Mouse (Mus musculus) kidney, embryonic 14.5 days (tissue): ENCODE results near the gene Plekha4. TPM values are rescaled to one million over a fixed set of nuclear protein-coding genes. Genes with fewer than 3 reads are reported as not detected.

Experiments
- ATAC-seq: fragments of 200-750 bp; cut with Nextera tagmentation; 2 replicates; pipeline ENCODE4 v1.8.0; 2017; ENCODE audit warnings: moderate number of reproducible peaks, mild to moderate bottlenecking, moderate TSS enrichment, moderate library complexity; ENCODE audit not compliant: low FRiP score, low TSS enrichment
- H3K27ac ChIP-seq: fragments of 300-500 bp; sonication (generic); 2 replicates; pipeline ENCODE4 v1.5.1; 2014; ENCODE audit warnings: low read depth, mild to moderate bottlenecking, low read length, moderate library complexity, mixed read lengths
- H3K27me3 ChIP-seq: fragments of 300-500 bp; sonication (generic); 2 replicates; pipeline ENCODE4 v1.6.1; 2014; ENCODE audit warnings: mild to moderate bottlenecking, low read length; ENCODE audit not compliant: control insufficient read depth, insufficient read depth
- H3K36me3 ChIP-seq: fragments of 300-500 bp; sonication (generic); 2 replicates; pipeline ENCODE4 v1.6.1; 2014; ENCODE audit warnings: low read length, mixed read lengths; ENCODE audit not compliant: control insufficient read depth, insufficient read depth
- H3K4me1 ChIP-seq: fragments of 300-500 bp; sonication (generic); 2 replicates; pipeline ENCODE4 v1.6.1; 2014; ENCODE audit warnings: low read length, mixed read lengths; ENCODE audit not compliant: control insufficient read depth, insufficient read depth
- H3K4me2 ChIP-seq: fragments of 300-500 bp; sonication (generic); replicated peaks from 2 replicates; pipeline ENCODE4 v1.6.1; 2014; ENCODE audit warnings: low read depth, mild to moderate bottlenecking, low read length
- H3K4me3 ChIP-seq: fragments of 300-500 bp; sonication (generic); 2 replicates; pipeline ENCODE4 v1.5.1; 2014; ENCODE audit warnings: mild to moderate bottlenecking, low read length
- H3K9ac ChIP-seq: fragments of 300-500 bp; sonication (generic); 2 replicates; pipeline ENCODE4 v1.6.1; 2014; ENCODE audit warnings: low read depth, mild to moderate bottlenecking, low read length, moderate library complexity
- H3K9me3 ChIP-seq: fragments of 300-500 bp; sonication (generic); 2 replicates; pipeline ENCODE4 v1.6.1; 2016; ENCODE audit warnings: low read length; ENCODE audit not compliant: control insufficient read depth
- WGBS: fragments of 180-500 bp; shearing (Covaris S2); extraction: QIAGEN DNeasy Blood & Tissue Kit; methylation state at CpG from one replicate; pipeline ENCODE4 v1.1.7; 2014; 5-methylcytosine and 5-hydroxymethylcytosine counted together
- polyA plus RNA-seq: library from polyadenylated mRNA; unstranded; fragments of >200 nt; fragmentation: Nextera tagmentation; extraction: Ambion mirVana; gene quantifications from 2 replicates; pipeline ENCODE4 v1.2.1, GENCODE M21; 2014

Plekha4 gene
- polyA plus RNA-seq, 1 experiment from 2014 or later: 4.7 TPM

DNA sequence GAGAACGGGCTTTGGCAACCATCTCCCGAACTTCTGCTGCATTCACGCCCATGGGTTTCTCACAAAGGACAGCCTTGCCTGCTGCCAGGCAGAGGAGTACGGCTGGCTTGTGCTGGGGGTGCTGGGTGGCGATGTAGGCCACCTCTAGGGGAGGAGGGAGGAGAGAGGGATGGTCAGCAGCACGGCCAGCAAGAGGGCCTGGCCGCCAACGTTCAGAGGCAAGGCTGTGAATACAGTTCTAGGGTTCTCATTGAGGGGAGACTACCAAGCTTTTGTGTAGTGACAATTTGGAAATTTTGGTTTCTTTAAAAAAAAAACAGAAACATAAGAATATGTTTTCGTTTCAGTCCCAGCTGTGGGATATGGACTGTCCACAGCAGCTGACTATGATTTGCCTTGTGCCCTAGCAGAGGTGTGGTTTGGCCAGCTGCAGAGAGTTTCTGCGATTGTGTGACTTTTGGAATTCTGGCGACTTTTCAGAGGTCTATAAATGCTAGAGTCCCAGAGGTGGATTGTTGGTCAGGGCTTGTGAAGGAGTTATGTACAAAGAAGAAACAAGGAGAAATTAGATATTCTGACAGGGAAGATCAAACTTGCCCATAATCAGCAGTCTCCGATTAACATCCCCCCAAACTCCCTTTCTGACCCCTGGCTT, 39.2 kb upstream of the Plekha4 start, which contains the start of gene Gm45808:
Gene Gm45808, minus strand, starts transcription at position 51 of the 655 bp plus-strand sequence.
- H3K4me2 ChIP-seq: no peak within 1 kb of the TSS
- H3K4me1 ChIP-seq: 0 out of 2 replicates have a peak, but pooled peaks cover 17% of the 10 kb centered on the region
- no peaks in the 10 kb centered on the region for H3K27me3 ChIP-seq
- no peak within 1 kb of the TSS for H3K27ac ChIP-seq
- H3K36me3 ChIP-seq: 0 out of 2 replicates have a peak, but pooled peaks cover under 1% of the 10 kb centered on the region
- H3K9me3 ChIP-seq: no peaks in the 10 kb centered on the region
- ATAC-seq: no peak
- no peak within 1 kb of the TSS for H3K9ac ChIP-seq
- WGBS: 85% methylated on average over 12 of the region's 12 CpGs
- no peak within 1 kb of the TSS for H3K4me3 ChIP-seq

- no peaks in the 10 kb centered on the region for H3K9me3 ChIP-seq
- peak overlapping the region; percentile 39 for H3K4me3 ChIP-seq
- H3K9ac ChIP-seq: peak overlapping the region; percentile 61; the same call in 1 of the 2 replicates
- H3K4me2 ChIP-seq: peak overlapping the region; percentile 72
- peaks cover 8% of the 10 kb centered on the region; the same call in 1 of the 2 replicates for H3K36me3 ChIP-seq
- 0 out of 2 replicates have a peak, but pooled peaks cover 17% of the 10 kb centered on the region for H3K4me1 ChIP-seq
- H3K27ac ChIP-seq: peak overlapping the region; percentile 59; the same call in 1 of the 2 replicates
- no peaks in the 10 kb centered on the region for H3K27me3 ChIP-seq
- 34% methylated on average over 11 of the region's 11 CpGs for WGBS
- peak; percentile 11; the same call in 1 of the 2 replicates for ATAC-seq
These were observed 38.3 kb upstream of the Plekha4 start for GRCm38 (mm10) chr7:45487861-45488292.

- Histone ChIP-seq H3K9me3 (no peaks in the 10 kb centered on the region), H3K27me3 (no peaks in the 10 kb centered on the region), H3K4me3 (peak within 1 kb of the TSS; percentile 39), H3K36me3 (peaks cover 15% of the 10 kb centered on the region; the same call in 1 of the 2 replicates), H3K9ac (peak within 1 kb of the TSS; percentile 61), H3K27ac (peak within 1 kb of the TSS; percentile 59; the same call in 1 of the 2 replicates), H3K4me2 (peak within 1 kb of the TSS; percentile 72), H3K4me1 (0 out of 2 replicates have a peak, but pooled peaks cover 17% of the 10 kb centered on the region)
- WGBS: 11% methylated on average over 37 of the region's 38 CpGs
- peak; percentile 44 for ATAC-seq
These were observed 37.6 kb upstream of the Plekha4 start, which contains the start of gene Dhdh for GRCm38 (mm10) chr7:45488293-45489204. Dhdh (minus strand) TSS chr7:45488805.

DNA sequence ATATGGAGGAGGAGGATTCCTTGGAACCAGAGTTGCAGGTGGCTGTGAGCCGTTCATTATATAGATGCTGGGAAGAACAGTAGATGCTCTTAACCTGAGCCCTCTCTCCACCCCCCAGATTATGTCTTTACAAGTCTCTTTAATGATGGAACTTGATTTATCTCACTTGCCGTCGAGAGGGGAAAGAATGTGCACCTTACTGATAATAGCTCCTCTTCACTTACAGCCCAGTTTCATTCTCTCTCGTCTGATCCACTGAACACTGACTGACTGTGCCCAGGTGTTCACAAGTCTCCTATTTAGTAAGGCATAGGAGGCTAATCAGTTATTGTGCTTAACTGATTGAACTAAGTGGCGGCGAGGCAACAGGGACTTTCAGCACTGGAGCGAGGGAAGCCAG, 36.6 kb upstream of the Plekha4 start:
- Histone ChIP-seq H3K27me3 (no peaks in the 10 kb centered on the region), H3K4me2 (no peak overlapping the region), H3K27ac (no peak overlapping the region), H3K4me1 (0 out of 2 replicates have a peak, but pooled peaks cover 17% of the 10 kb centered on the region), H3K9ac (no peak overlapping the region), H3K36me3 (peaks cover 25% of the 10 kb centered on the region), H3K9me3 (no peaks in the 10 kb centered on the region), H3K4me3 (no peak overlapping the region)
- 62% methylated on average over 7 of the region's 7 CpGs for WGBS
- ATAC-seq: no peak

GRCm38 (mm10) chr7:45490822-45491221, 35.3 kb upstream of the Plekha4 start:
- no peak overlapping the region for H3K4me2 ChIP-seq
- no peak overlapping the region for H3K4me3 ChIP-seq
- no peak overlapping the region for H3K27ac ChIP-seq
- H3K4me1 ChIP-seq: 0 out of 2 replicates have a peak, but pooled peaks cover 17% of the 10 kb centered on the region
- no peaks in the 10 kb centered on the region for H3K27me3 ChIP-seq
- H3K9ac ChIP-seq: no peak overlapping the region
- peaks cover 37% of the 10 kb centered on the region for H3K36me3 ChIP-seq
- H3K9me3 ChIP-seq: no peaks in the 10 kb centered on the region
- peak; percentile 55 for ATAC-seq
- WGBS: 16% methylated on average over 9 of the region's 9 CpGs

DNA sequence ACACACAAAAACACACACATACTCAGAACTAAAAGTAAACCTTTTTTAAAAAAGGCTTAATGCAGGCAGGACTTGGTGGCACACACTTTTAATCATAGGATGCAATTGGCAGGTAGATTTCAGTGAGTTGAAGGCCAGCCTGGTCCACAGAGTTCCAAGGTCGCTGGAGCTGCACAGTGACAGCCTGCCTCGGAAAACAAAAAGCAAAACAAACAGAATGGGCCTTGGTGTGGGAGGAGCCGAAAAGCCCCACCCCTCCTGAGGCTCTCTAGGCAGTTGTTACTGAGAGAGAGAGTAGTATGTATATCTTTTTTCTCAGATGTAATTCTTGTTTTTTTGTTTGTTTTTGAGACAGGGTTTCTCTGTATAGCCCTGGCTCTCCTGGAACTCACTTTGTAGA, 34.9 kb upstream of the Plekha4 start:
- 0 out of 2 replicates have a peak, but pooled peaks cover 17% of the 10 kb centered on the region for H3K4me1 ChIP-seq
- no peak overlapping the region for H3K4me2 ChIP-seq
- ATAC-seq: no peak
- no peaks in the 10 kb centered on the region for H3K9me3 ChIP-seq
- H3K27me3 ChIP-seq: no peaks in the 10 kb centered on the region
- H3K27ac ChIP-seq: no peak overlapping the region
- no peak overlapping the region for H3K4me3 ChIP-seq
- peaks cover 42% of the 10 kb centered on the region for H3K36me3 ChIP-seq
- 10% methylated on average over 3 of the region's 3 CpGs for WGBS
- no peak overlapping the region for H3K9ac ChIP-seq

DNA sequence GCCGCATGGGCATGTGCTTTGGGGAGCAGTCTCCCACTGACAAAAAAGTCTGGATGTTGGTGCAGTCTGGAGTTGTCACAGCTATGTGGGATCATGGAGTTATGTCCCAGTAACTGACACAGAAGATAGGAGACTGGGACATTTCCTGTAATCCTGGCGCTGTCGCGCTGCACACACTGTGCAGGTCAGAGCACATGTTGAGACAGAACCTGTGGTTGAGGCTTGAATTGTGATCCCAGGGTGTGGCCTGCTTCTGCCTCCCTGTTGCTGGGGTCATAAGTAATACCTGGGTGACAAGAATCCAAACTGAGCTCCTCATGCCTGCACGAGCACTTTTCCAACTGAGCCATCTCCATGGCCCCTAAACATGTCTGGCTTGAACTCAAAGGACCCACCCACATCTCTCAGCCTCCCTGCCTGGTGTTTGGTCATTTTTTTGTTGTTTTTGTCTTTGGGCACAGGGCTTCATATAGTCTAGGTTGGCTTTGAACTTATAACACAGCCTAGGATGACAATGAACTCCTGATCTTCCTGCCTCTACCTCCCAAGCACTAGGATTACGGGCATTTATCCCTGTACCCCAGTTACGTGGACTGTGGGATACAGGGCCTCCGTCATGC, 33.8 kb upstream of the Plekha4 start:
- Histone ChIP-seq H3K4me3 (no peak overlapping the region), H3K27me3 (no peaks in the 10 kb centered on the region), H3K4me2 (no peak overlapping the region), H3K9me3 (no peaks in the 10 kb centered on the region), H3K4me1 (0 out of 2 replicates have a peak, but pooled peaks cover 17% of the 10 kb centered on the region), H3K9ac (no peak overlapping the region), H3K27ac (no peak overlapping the region), H3K36me3 (peaks cover 52% of the 10 kb centered on the region)
- 96% methylated on average over 8 of the region's 8 CpGs for WGBS
- ATAC-seq: no peak

- no peaks in the 10 kb centered on the region for H3K9me3 ChIP-seq
- ATAC-seq: no peak
- H3K4me2 ChIP-seq: no peak overlapping the region
- no peak overlapping the region for H3K9ac ChIP-seq
- H3K4me1 ChIP-seq: 0 out of 2 replicates have a peak, but pooled peaks cover 17% of the 10 kb centered on the region
- no peaks in the 10 kb centered on the region for H3K27me3 ChIP-seq
- WGBS: 95% methylated on average over 5 of the region's 5 CpGs
- no peak overlapping the region for H3K27ac ChIP-seq
- no peak overlapping the region for H3K4me3 ChIP-seq
- H3K36me3 ChIP-seq: peaks cover 58% of the 10 kb centered on the region
These were observed 33.2 kb upstream of the Plekha4 start for GRCm38 (mm10) chr7:45492951-45493350.
